Mouse (Mus musculus): ENCODE data around the gene Serbp1.

Gene Serbp1

DNA sequence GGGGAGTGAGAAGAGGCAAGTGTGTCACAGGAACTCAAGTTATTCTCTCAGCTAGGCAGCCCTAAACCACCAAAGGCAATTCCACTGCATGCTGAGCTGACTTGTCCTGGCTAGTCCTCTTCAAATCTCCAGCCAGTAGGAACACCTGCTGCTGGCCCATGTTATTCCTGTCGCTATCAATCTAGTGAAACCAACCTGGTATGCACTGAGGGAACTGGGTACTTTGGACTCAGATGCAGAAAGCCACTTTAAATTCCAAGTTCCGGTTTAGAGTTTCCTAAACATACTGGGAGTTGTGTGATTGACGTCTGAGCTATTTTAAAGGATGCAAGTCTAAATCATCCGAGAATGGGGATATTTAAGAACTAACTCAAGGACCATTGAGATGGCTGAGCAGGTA lies 11.7 kb upstream of the Serbp1 start:
- TF ChIP-seq GATA4 (IDR thresholded peaks at IDR 0.05; ENCODE audit: insufficient replicate concordance, low read length), result no peak

DNA sequence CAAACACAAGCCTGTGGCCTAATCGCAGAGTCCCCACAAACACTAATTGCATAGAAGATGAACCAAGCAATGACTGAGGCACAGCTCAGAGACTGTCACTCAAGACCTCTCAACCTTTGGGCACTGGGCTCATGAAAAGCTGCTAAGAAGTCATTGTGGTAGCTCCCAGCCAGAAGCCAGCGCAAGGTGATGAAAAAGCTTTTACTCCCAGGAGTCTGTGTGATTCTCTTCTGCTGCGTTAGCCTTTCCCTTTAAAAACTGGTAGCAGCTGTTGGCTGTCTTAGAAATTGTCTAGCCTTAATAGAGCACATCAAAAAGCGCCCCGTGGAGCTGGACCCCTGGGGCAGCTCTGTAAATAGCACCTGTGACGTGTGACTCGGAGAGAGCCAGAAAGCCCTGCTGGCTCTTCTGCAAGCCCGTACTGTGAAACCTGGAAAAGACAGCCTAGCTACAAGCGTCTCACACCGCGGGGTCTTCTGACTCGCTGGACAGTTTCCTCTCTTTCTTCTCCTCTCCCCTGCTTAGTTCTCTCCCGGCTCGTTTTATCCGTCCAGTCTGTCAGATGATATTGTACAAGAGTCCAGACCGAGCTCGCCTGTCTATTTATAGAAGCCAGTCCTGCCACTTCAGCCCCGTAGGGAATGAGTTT lies 9.4 kb upstream of the Serbp1 start:
- TF ChIP-seq GATA4 (IDR thresholded peaks at IDR 0.05; ENCODE audit: insufficient replicate concordance, low read length), result no peak

DNA sequence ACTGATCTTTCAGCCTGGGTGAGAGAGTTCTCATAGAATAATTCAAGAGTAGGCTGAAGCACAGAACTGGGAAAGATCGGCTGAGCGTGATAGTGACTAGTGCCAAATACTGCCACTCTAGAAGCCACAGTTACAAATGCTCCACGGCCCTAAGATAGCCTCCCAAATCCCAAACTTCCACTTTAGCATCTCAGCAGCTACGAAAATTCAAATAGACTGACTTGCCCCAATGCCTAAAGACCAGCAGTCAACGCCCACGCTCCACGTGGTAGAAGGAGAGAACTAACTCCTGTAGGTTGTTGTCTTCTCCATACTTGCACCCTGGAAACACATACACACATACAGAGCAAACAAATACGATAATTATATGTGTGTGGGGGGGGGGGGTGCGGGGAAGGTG lies 8.5 kb upstream of the Serbp1 start:
- TF ChIP-seq GATA4 (IDR thresholded peaks at IDR 0.05; ENCODE audit: insufficient replicate concordance, low read length), result no peak

DNA sequence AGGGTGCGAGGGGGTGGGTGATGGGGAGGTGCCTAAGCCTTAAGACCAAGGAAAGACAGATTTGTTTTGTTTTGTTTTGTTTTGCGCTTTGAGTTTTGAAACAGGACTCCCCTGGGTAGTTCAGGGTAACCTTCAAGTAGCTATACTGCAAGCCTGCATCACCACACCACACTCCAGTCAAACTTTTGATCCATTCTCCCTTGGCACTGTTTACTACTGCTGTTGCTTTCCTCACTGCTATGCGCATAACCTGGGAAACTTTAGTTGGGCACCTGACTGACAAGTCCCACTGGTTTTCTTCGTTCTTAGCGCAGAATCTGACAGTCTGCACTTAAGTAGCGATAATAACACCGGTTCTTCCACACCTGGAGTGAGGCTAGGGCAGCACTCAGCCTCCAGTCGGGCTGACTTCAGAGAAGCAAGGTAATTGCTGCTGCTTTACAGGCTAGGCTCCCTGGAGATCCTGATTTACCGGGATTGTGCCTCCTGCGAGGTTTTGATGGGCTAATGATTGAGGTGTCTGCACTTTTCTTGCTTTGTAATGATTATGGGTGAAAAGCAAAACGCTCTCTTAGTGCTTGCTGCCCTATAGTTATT lies 8.0 kb upstream of the Serbp1 start:
- no peak for TF ChIP-seq GATA4 (IDR thresholded peaks at IDR 0.05; ENCODE audit: insufficient replicate concordance, low read length)

DNA sequence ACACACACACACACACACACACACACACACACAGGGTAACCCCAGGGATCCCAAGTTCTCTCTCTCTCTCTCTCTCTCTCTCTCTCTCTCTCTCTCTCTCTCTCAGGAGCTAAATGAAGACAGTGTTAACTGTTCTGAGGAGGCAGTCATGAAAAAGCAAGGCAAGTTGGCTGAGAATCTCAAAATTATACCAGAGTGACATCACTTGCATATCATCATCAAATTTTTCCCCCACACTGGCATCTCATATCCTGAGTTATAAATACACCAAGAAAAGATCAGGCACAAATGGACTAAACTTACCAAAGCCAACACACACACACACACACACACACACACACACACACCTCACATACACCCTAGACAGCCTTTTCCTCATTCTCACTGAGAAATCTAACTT lies 7.0 kb upstream of the Serbp1 start:
- TF ChIP-seq GATA4 (IDR thresholded peaks at IDR 0.05; ENCODE audit: insufficient replicate concordance, low read length), result no peak

DNA sequence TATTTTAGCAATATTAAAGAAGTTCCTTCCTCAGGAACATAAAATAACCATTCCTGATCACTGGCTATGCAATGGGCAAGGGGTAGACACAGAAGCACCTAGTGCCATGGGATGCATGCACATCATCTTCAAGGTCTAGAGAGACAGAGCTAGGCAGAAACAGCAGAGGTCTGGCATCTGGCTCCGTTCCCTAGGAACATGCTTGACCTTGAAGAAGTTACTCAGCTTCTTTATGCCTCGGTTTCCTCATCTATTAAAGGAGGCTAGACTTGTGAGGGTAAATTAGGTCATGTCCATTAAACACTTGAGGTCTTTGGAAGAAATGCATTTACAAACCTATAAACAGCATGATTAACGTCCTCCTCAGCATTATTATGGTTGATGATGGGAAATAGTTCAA lies 2.3 kb upstream of the Serbp1 start:
- TF ChIP-seq GATA4 (IDR thresholded peaks at IDR 0.05; ENCODE audit: insufficient replicate concordance, low read length), result no peak

DNA sequence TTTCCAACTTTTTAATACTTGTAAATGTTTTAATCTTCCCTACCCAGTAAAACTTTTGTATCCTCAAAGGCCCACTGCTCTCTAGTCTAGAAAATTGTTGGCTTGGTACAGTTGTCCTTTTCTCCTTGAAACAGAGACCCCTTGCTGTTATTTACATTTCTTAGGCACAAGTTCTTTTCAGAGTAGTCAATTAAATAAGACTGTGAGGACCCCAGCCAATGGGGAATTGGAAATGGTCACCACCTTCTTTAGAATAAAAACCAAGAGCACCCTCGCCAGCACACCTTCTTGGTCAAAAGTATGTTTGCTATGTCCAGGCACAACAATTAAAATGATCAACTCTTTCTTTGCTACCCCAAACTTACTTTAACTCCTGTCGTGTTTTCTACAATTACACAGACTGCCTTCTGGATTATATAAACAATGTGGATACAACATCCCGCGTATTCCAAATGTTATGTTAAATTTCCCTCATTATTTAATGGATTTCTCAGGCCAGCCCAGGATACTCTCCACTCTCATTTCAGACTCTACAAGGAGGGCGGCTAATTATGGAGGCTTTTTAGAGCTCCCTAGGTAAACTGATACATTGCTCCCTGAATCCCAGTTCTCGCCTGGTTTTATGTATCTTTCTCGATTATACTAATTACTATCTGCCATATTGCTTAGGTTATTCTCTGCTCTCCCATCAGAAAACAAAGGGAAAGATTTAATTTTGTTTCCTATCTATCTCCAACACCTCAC lies 1.3 kb upstream of the Serbp1 start:
- TF ChIP-seq GATA4 (IDR thresholded peaks at IDR 0.05; ENCODE audit: insufficient replicate concordance, low read length), result no peak

DNA sequence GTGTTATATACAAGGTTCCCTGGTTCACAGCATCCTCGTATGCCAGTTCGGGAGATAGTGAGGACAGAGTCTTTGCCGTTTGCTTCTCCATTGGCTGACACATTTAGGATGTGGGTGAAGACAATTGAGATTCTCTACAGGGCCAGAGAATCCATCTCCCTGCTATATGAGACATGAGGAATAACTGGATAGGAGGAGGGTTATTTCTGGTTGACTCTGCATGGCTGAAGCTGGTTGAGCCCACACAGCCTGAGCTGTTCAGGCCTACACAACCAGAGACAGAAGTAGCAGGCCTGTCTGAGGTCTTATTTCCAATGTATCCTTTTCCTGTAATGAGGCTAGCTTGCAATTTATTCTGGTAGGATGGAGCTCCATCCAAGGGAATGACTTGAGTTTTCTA lies 3.3 kb downstream of the Serbp1 start:
- no peak for TF ChIP-seq GATA4 (IDR thresholded peaks at IDR 0.05; ENCODE audit: insufficient replicate concordance, low read length)

DNA sequence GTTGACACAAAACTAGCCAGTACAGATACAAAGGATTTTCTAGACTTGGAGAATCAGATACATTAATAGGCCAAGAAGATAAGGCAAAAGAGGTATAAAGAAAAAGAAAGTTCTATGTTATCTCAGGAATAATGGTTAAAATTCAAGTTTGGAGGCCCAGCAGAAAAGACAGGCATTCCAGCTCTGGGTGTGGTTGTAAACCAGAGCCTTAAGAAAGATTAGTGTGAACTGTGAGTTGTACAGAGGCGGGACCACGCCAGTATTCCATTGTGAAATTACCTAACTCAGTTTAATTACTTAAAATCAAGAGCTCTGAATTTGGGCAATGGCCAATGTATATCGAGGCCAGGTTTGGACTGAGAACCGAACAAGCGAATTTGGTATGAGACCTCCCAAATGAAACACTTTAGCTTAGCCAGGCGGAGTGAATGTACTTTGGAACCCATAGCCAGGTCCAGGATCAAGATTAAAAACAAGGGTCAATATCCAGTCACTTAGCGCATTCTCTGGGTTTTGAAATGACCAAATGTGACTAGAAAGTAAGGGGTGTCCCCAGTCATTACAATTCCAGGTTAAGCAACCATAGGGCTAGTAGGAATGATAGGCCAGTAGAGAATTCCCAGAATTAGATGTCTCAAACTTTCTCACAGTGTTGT lies 5.9 kb downstream of the Serbp1 start:
- TF ChIP-seq GATA4 (IDR thresholded peaks at IDR 0.05; ENCODE audit: insufficient replicate concordance, low read length), result no peak

DNA sequence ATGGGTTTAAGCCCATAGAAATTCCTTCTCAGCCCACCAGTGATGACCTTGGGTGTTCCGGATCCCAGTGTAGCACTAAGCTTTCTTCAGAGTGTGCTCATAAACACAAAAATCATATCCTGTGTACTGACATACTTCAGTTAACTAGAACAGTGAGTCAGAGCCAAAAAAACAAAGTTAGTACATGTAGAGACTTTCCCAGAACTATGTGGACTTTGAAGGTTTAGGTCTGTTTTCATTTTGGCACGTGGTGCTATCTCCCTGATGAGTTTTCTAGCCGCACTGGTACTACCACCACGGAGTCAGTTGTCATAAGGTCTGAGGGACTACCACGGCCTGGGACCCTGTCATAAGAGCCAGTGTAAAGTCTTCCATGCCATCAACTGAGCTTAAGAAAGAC lies 6.5 kb downstream of the Serbp1 start:
- no peak for TF ChIP-seq GATA4 (IDR thresholded peaks at IDR 0.05; ENCODE audit: insufficient replicate concordance, low read length)

DNA sequence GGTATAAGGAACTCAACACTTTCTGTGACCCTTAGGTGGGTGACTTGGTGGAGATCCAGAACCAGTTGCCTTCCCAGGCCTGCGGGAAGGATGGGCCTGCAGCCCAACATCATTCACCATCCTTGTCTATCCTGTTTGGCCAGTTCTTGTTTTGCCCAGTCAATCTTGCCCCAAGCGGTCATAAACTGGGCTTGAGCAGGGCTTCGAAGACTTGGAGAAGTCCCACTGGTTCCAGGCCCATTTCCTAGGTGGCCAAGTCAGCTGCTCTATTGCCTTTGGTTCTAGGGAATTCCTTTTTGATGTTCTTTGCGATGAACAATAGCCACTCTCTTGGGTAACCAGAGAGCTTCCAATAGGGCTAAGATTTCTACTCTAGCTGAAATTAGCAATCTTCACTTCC lies 13.1 kb downstream of the Serbp1 start:
- TF ChIP-seq GATA4 (IDR thresholded peaks at IDR 0.05; ENCODE audit: insufficient replicate concordance, low read length), result no peak

DNA sequence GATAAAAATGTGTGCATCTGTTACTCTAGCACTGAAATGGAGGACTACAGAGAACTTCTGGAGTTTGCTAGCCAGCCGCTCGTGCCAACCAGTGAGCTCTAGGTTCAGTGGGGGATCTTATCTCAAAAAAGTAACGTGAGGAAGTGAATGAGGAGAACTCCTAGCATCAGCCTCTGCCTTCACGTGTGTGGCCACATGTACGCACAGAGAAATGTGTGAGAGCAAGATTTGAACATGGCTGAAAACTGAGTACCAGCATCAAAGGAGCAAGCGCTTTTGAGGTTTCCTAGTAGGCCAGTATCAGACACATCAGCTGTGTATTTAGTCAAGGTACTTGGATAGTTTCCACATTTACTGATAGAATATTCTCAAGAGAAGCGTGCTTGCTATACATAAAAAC lies 27.0 kb downstream of the Serbp1 start:
- TF ChIP-seq GATA4 (IDR thresholded peaks at IDR 0.05; ENCODE audit: insufficient replicate concordance, low read length), result no peak

DNA sequence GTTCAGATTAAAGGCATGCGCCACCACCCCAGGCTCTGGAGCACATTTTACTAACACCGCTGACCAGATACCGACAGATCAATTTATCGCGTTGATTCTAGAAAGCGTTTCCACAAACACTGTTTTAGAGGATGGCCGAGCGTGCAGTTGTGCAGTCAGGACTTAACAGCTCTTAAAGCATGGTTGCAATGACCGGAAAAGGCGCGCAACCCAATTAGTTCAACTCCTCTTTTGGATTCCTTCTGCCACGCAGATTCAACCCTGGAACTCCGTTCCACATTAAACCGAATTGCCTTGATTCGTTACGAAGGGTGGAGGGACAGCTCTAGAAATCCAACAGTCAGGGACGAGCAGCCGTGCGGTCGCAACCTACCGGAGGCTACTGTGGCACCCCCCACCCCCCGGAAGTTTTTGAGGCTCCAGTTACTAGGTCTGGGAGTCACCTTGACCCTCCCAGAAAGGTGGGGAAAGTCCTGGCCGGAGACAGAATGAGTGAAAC lies 28.2 kb downstream of the Serbp1 start:
- TF ChIP-seq GATA4 (IDR thresholded peaks at IDR 0.05; ENCODE audit: insufficient replicate concordance, low read length), result no peak

DNA sequence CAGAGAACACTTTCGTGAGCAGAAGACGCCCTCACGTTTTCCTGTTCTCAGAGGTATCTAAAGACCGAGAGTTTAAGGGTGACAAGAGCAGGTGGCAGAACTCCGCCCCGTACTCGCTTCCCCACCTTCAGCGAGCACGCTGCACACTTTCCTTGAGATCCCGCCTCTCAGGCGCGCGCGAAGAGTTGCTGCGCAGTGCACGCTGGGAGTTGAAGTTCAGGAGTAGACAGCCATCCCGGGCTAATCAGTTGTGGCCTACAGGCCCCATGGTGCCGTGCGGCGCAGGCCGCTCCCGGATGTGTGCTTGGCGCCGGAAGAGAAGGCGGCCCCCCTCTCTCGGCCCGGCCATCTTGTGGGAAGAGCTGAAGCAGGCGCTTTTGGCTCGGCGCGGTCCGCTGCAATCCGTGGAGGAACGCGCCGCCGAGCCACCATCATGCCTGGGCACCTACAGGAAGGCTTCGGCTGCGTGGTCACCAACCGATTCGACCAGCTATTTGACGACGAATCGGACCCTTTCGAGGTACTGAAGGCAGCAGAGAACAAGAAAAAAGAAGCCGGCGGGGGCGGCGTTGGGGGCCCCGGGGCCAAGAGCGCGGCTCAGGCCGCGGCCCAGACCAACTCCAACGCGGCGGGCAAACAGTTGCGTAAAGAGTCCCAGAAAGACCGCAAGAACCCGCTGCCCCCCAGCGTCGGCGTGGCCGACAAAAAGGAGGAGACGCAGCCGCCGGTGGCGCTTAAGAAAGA lies 28.9 kb downstream of the Serbp1 start:
- TF ChIP-seq GATA4 (IDR thresholded peaks at IDR 0.05; ENCODE audit: insufficient replicate concordance, low read length), result peak; percentile 94; the same call in 1 of the 2 replicates
